Mouse (Mus musculus) lung, postnatal 10 days (tissue): ENCODE data around the gene Anapc1.
"Not testable (repeated sequence)": the region's sequence is repeated elsewhere in the genome, so short reads cannot be mapped to it uniquely, and the experiment has no call there.

Experiments
- DNase-seq: peaks from one replicate; pipeline ENCODE4 v3.0.0; 2021

The Anapc1 gene

GRCm38 (mm10) chr2:128696426-128696825, 9.2 kb upstream of the Anapc1 start:
- DNase-seq, result no peak

DNA sequence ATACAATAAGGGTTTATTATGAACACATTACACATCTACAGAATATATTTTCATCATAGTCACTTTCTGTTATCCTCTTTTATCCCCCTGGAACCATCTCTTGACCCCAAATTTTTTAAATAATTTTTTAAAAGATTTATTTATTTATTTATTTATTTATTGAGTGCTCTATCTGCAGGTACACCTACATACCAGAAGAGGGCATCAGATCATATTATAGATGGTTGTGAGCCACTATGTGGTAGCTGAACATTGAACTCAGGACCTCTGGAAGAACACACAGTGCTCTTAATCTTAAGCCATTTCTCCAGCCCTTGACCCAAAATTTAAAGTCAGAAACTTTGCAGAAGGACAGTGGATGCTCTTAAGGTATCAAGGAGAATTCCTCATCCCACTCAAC, 7.4 kb upstream of the Anapc1 start:
- no peak for DNase-seq

- DNase-seq, result not testable (repeated sequence)
Measured at GRCm38 (mm10) chr2:128693828-128694227, 6.6 kb upstream of the Anapc1 start.

GRCm38 (mm10) chr2:128693236-128693635, 6.0 kb upstream of the Anapc1 start:
- DNase-seq, result no peak

DNA sequence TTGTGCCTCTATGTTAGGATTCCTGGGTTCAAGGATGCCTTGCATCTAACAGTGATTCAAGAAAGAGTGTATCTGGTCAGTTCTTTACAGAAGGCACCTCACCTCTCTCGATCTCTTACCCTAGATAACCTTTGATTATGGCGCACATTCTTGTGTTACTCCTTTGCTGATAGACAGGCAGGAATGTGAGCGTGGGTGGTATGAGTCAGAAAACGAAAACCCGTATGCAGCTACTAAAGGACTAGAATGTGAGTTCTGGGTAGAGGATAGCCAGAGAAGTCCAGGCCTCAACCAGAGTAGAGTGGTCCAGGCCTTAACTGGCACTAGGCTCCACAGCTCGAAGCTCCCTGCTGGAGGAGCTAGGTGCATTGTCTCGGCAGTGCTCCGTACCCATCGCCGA, 5.6 kb upstream of the Anapc1 start:
- DNase-seq, result no peak

DNA sequence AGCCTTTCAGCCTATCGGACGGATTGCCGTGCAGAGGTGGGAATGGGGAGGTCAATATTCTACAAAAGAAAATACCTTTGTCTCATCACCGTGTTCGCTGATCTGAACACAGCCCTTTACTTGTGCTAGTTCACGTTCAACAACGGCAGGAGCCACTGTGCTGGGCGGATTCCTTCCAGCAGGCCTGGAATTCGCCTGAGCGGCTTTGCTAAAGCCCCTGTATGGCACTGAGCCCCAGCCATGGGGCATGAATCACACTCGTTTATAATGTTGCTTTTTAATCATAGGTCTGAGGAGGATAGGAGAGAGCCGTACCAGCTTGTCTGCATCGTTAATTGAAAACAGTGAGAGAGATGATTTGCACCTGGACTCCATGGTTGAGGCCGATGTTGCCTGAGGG, 5.1 kb upstream of the Anapc1 start:
- DNase-seq, result peak; percentile 37

GRCm38 (mm10) chr2:128687558-128688120, 448 bp upstream of the Anapc1 start:
- DNase-seq, result no peak

DNA sequence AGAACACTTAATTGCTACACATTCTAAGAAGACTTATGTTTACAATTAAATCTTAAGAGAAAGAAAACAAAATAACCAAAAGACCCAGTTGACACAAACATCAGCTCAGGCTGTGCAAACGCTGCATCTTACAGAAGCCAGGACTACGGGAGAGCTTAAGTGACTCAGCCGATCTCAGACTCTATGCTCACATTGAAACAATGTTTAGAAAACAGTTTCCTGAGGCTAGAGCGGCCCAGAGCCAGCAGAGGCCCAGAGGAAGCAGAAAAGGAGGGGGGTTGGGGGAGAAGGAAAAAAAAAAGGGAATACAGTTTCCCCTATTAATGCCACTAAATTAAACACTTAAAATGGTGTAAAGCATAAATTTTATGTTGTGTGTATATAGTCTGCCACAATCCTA, 6.5 kb downstream of the Anapc1 start:
- peak; percentile 73 for DNase-seq

GRCm38 (mm10) chr2:128620578-128620977, 66.6 kb downstream of the Anapc1 start:
- no peak for DNase-seq

GRCm38 (mm10) chr2:128615366-128615765, 71.8 kb downstream of the Anapc1 start:
- DNase-seq, result no peak

- DNase-seq, result peak; percentile 54
Measured at GRCm38 (mm10) chr2:128613365-128613764, 73.8 kb downstream of the Anapc1 start.

DNA sequence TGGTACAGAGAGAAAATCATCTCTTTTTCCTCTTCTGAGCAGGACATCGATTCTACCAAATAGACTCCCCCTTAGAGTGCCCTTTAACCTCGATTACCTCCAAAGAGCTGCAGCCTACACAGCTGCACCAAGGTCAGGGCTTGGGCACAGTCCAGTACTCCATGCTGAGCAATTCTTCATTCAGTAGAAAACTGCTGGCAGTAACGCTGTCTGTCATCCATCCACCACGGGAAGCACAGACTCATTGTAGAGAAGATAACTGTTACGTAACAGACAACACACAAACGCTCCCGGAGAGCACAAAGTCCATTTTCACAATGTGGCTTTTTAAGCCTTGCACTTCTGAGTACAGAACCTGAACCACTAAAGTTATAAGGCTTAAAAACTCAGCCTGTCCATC, 74.9 kb downstream of the Anapc1 start:
- no peak for DNase-seq

GRCm38 (mm10) chr2:128611178-128611577, 76.0 kb downstream of the Anapc1 start:
- no peak for DNase-seq

DNA sequence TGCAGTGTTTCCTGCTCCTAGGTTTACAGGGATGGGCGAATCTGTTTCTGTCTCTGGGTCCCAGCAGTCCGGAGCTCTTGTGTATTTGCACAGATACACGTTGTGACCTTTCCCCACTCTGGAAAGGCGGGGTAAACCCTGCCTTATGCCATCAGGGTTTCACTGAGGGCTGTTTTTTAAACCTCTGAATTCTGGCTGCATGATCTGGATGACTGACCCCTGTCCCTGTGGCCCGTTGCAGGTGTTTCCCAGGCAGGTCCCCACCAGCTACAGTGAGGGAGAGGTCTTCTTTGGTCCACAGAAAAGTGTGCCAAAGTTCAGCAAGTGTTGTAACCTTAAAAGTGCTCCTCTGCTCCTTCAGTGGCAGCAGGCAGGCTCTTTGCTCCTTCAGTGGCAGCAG, 77.9 kb downstream of the Anapc1 start:
- no peak for DNase-seq

DNA sequence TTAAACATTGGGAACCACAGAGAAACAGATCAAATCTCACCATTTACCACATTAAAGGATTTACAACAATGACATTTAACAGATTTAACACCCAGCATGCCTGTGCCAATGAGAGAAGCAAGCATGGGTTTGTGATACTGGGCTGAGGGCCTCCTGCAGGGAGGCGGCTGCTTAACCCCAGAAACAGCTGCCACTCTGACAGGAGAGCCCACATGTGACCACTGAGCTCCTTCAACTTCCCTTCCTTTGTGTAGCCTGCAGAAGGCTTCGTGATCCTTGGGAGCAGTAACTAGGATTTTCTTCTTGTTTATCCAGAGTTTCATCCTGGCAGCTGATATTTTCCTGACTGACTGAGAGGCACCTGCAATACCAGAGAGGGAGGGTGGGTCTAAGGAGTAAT, 85.7 kb downstream of the Anapc1 start:
- DNase-seq, result no peak

DNA sequence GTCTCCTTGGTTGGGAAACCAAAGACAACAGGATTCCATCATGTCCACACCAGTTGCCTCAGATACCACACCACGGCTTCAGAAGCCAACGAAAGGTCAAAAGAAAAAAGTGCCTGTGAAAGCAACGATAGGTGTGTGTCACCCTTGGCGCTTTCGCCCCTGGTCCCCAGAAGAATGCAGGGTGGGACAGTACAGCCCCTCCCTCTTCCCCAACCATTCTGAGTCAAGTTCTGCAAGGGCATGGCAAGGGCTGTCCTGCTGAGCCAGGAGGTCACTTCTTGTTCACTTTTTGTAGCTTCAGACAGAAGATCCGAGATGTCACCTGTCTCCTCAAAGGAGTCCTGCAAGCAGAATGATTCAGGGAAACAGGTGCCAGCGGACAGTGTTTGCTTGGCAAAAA, 94.9 kb downstream of the Anapc1 start:
- no peak for DNase-seq

DNA sequence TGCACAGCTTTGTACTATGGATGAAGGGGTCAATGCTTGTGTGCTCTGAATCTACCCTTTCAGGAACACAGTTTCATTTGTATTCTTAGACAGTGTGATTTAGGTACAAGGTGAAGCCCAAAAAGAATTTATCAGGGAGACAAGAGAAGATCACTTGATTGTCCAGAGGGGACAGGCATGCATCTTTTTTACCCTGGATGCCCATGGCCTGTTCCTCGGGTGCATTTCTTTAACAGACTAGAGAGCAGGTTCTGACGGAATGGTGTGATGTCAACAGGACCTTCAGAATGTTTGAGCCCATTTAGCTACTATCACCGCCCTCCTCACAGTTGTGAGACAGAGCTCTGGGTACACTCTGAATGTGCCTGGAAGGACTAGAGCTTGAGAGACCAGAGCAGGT, 96.3 kb downstream of the Anapc1 start, which contains the start of gene Spdye4c:
Spdye4c (plus strand) TSS at position 301 of the 400 bp plus-strand sequence.
- no peak for DNase-seq

DNA sequence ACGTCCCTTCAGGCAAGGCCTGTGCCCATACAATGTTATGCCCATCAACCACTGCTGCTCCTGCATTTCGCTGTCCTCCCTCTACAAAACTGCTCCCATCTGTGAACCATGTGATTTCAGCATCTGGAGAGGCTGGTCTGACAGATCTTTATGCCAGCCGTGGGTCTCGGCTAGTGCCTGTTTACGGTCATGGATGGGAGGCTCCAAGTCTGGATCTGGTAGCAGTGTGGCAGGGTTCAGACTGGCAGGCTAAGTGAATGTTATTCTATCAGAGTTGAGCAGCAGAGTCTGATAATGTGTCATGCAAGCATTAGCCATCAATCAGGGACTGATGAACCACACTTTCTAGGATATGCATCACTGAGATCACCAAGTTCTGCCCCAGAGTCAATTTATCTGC, 104.3 kb downstream of the Anapc1 start:
- no peak for DNase-seq

- DNase-seq, result peak; percentile 92
Measured at GRCm38 (mm10) chr2:128572726-128573624, 114.2 kb downstream of the Anapc1 start.

GRCm38 (mm10) chr2:128571001-128571400, 116.2 kb downstream of the Anapc1 start:
- peak; percentile 4 for DNase-seq

GRCm38 (mm10) chr2:128568490-128568889, 118.7 kb downstream of the Anapc1 start:
- no peak for DNase-seq

DNA sequence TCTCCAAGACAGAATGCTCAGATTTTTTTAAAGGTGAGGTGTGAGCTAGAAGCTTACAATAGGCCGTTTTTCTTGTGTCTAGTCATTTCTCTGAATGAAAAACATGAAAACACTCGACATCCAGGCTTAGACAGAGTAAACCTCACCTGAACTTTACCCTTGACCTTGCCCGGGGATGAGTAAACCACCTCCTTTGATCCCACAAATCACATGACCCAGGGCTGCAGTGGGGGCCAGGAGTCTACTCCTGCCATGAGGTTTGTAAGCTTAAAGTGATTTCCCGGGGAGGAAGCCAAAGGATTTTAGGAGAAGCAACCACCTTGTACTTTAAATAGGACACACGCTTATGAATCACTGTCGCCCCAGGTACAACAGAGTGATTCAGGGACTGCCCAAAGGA, 119.2 kb downstream of the Anapc1 start:
- no peak for DNase-seq

- peak; percentile 53 for DNase-seq
Measured at GRCm38 (mm10) chr2:128566304-128567147, 120.7 kb downstream of the Anapc1 start.
